Mouse (Mus musculus) adrenal gland, postnatal 25 days (tissue): ENCODE results near the gene Usp34. TPM values are rescaled to one million over a fixed set of nuclear protein-coding genes. Genes with fewer than 3 reads are reported as not detected.
"Not testable (repeated sequence)": the region's sequence is repeated elsewhere in the genome, so short reads cannot be mapped to it uniquely, and the experiment has no call there.

Experiments
- DNase-seq: peaks from one replicate; pipeline ENCODE4 v3.0.0; 2021; ENCODE audit warnings: mixed read lengths
- long read RNA-seq: library from polyadenylated mRNA; stranded (forward); transcript quantifications from one replicate; pipeline ENCODE4 v2.0.0, GENCODE M21; 2021
- total RNA-seq: library from RNA; stranded (reverse); gene quantifications from 2 replicates; pipeline ENCODE4 v1.2.3, GENCODE M21; 2021

The Usp34 gene
- 67.5 and 72.9 TPM in 2 replicates for total RNA-seq
- long read RNA-seq, partial matches to known transcripts: 6 of 12 reads
- long read RNA-seq, other reads (novel, unspliced or antisense): 6 of 12 reads

GRCm38 (mm10) chr11:23306764-23307565 lies at the start of gene Usp34:
Usp34 (plus strand) TSS chr11:23306895.
- peak; percentile 89 for DNase-seq

- DNase-seq: no peak
Observed at GRCm38 (mm10) chr11:23259073-23259472, 47.6 kb upstream of the Usp34 start.

- DNase-seq: no peak
Observed at GRCm38 (mm10) chr11:23259481-23259880, 47.2 kb upstream of the Usp34 start.

GRCm38 (mm10) chr11:23260186-23260585 lies 46.5 kb upstream of the Usp34 start:
- no peak for DNase-seq

- no peak for DNase-seq
Observed at GRCm38 (mm10) chr11:23261490-23261889, 45.2 kb upstream of the Usp34 start.

GRCm38 (mm10) chr11:23264949-23265348 lies 41.7 kb upstream of the Usp34 start:
- DNase-seq: no peak

GRCm38 (mm10) chr11:23271770-23272724 lies 34.6 kb upstream of the Usp34 start:
- no peak for DNase-seq

GRCm38 (mm10) chr11:23275780-23276179 lies 30.9 kb upstream of the Usp34 start:
- no peak for DNase-seq

- no peak for DNase-seq
Observed at GRCm38 (mm10) chr11:23284469-23284868, 22.2 kb upstream of the Usp34 start.

- DNase-seq: not testable (repeated sequence)
Observed at GRCm38 (mm10) chr11:23288866-23289265, 17.8 kb upstream of the Usp34 start.

- DNase-seq: no peak
Observed at GRCm38 (mm10) chr11:23297379-23297778, 9.3 kb upstream of the Usp34 start.

GRCm38 (mm10) chr11:23298301-23298700 lies 8.4 kb upstream of the Usp34 start:
- no peak for DNase-seq

GRCm38 (mm10) chr11:23299910-23300309 lies 6.8 kb upstream of the Usp34 start:
- no peak for DNase-seq

- no peak for DNase-seq
Observed at GRCm38 (mm10) chr11:23303126-23303525, 3.6 kb upstream of the Usp34 start.

GRCm38 (mm10) chr11:23305101-23305672 lies 1.5 kb upstream of the Usp34 start:
- not testable (repeated sequence) for DNase-seq

GRCm38 (mm10) chr11:23305673-23306608 lies 754 bp upstream of the Usp34 start:
- DNase-seq: peak; percentile 97

GRCm38 (mm10) chr11:23307566-23307920 lies 848 bp downstream of the Usp34 start:
- DNase-seq: no peak

GRCm38 (mm10) chr11:23313496-23313895 lies 6.8 kb downstream of the Usp34 start:
- DNase-seq: no peak

GRCm38 (mm10) chr11:23329413-23329812 lies 22.7 kb downstream of the Usp34 start:
- no peak for DNase-seq

GRCm38 (mm10) chr11:23332136-23332535 lies 25.4 kb downstream of the Usp34 start:
- DNase-seq: no peak

- DNase-seq: no peak
Observed at GRCm38 (mm10) chr11:23335160-23335559, 28.5 kb downstream of the Usp34 start.
